In the genomic region with DNA sequence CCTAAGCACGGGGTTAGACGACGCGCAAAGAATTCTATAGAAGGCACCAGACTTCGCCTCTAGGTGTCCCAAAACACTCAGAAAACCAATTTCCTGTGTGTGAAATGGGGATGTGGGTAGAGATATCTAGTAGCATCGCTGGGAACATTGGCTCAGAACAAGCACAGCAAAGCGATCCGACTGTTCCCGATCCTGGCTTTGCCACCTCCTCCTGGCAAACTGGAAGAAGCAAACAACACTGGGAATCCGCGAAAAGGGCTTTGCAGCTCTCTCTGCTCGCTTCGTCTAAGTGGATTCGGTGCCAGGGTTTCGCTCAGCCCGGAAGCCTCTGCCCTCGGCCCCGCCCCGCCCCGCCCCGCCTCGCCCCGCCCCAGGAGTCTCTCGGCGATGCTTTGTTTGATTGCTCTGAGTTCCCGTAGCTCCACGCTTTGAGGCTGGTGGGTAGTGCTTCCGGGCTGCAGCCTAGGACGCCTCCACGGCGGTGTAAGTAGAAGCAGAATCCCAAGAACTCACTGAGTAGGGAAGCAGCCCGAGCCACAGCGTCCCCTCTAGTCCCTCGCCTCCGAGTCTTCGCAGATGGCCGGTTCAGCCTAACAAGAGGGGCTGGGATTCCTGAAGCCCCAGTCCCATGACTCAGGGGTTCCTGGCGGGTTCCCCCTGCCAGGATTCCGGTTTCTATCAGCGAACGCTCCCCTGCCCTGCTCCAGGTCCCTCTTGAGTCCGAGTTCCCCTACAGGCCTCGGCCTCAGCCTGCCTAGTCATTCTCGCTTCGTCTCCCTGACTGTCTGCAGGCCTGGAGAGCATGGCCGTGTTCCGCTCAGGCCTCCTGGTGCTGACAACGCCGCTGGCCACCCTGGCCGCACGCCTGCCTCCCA, we compare ENCODE assay signal across 7 mouse cellular contexts. TPM values are rescaled to one million over a fixed set of nuclear protein-coding genes. Genes with fewer than 3 reads are reported as not detected.
DNase-seq lines count a peak whose midpoint lies in the region; ATAC-seq lines count a peak whose summit lies in the region.

A gene (plus strand): TSS at position 358 of the 875 bp plus-strand sequence.

- DNase-seq in adrenal gland, adult (ENCODE audit: inconsistent age in 2 of 2, low spot score in 1 of 2), result peak; percentile 88 to 95
- peak; percentile 93 for DNase-seq in embryo, embryonic 10 days (ENCODE audit: low spot score)
- DNase-seq in gastrocnemius, postnatal 14 days, result peak; percentile 86
- DNase-seq in left cerebral cortex, postnatal 10 days (ENCODE audit: extremely low spot score in 1 of 2, low spot score in 2 of 2), result peak; percentile 85 to 90
- DNase-seq in right cerebral cortex, postnatal 25 days, result peak; percentile 90

- intact Hi-C loops in gastrocnemius, postnatal 14 days (cut with DNase I; ENCODE audit: low total_unique reads), result no loop called here
- intact Hi-C loops in left cerebral cortex, postnatal 10 days (cut with DNase I), result loop anchor here (5.0 kb wide), 1 partner anchor 95 kb away; a partner anchor contains a TSS

- ATAC-seq in inflammation-experienced regulatory T-cells, adult 6 months, result peak; percentile 85
- ATAC-seq in megakaryocyte-erythroid progenitor cell, adult 5-6 weeks (replicated peaks; ENCODE audit: low FRiP score, low TSS enrichment, poor library complexity, severe bottlenecking), result peak; percentile 62

RNA-seq across cellular contexts. Expression of the gene that starts here (rescaled TPM):
- total RNA-seq in gastrocnemius, postnatal 14 days (2021), result 1 to 10 TPM; 8.1 to 9.5 TPM
- 10 to 100 TPM; 16.5 to 21.0 (median 18.2) TPM for polyA plus RNA-seq in inflammation-experienced regulatory T-cells, adult 6 months (2017; shearing (Covaris generic))
- total RNA-seq in left cerebral cortex, postnatal 10 days (2021), result 10 to 100 TPM; 32.3 to 32.4 TPM
- total RNA-seq in megakaryocyte-erythroid progenitor cell, adult 5-6 weeks (2014; fragmentation: Nextera tagmentation), result 27.3 and 30.7 TPM in 2 replicates
- total RNA-seq in megakaryocyte-erythroid progenitor cell, adult 5-6 weeks (2017), result 15.1 and 17.2 TPM in 2 replicates

Comparison
In these comparisons a context has a peak if more than half of its experiments do, and no peak if none do; other contexts are left out.
1. Peak in every context shown above with its lines: DNase-seq and ATAC-seq.